Mouse (Mus musculus): ENCODE results near the gene 4930452B06Rik. TPM values are rescaled to one million over a fixed set of nuclear protein-coding genes. Genes with fewer than 3 reads are reported as not detected.

Gene 4930452B06Rik
- total and polyA plus RNA-seq, 3 experiments = not detected

DNA sequence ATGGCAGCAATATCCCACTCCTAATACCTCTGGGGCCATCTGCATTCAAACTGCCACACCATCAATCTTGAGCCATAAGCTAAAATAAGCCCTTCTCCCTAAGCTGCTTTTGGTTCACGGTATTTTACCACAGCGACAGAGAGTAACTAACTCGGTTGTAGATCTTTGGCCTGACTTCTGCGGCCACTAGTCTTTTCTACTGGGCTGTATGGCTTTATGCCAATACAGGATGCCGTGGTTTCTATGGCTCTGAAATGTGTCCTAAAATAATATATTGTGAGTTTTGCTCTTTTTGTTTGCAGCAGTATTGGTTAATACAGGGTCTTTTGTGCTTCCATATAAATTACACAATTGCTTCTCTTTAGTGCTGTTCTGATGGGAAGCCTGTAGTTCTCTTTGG is 37.6 kb downstream of the 4930452B06Rik start:
- no peak for DNase-seq (ENCODE audit: low read depth, low spot score)
- no peaks in the 10 kb centered on the region for H3K4me1 ChIP-seq (ENCODE audit: control insufficient read depth in 1 of 2, insufficient read depth in 2 of 2, low read length in 2 of 2)
- no peak overlapping the region for H3K27ac ChIP-seq (ENCODE audit: control insufficient read depth, low read depth, low read length)
- H3K36me3 ChIP-seq (ENCODE audit: control insufficient read depth in 1 of 2, insufficient read depth in 2 of 2, low read length in 2 of 2) = no peaks in the 10 kb centered on the region
- H3K79me2 ChIP-seq (ENCODE audit: control insufficient read depth, insufficient read depth, low read length, poor library complexity) = no peaks in the 10 kb centered on the region
- no peaks in the 10 kb centered on the region for H3K9me3 ChIP-seq (replicated peaks; ENCODE audit: insufficient read depth, low read length)
- TF ChIP-seq BHLHE40 (IDR thresholded peaks at IDR 0.05; ENCODE audit: borderline replicate concordance, low read depth, low read length) (no peak), MEF2A (IDR thresholded peaks at IDR 0.05; ENCODE audit: extremely low read depth, insufficient replicate concordance, low read depth, low read length, poor library complexity, severe bottlenecking) (no peak), GABPA (IDR thresholded peaks at IDR 0.05; ENCODE audit: low read depth, low read length) (no peak), TBP (IDR thresholded peaks at IDR 0.05; ENCODE audit: low read depth, low read length) (no peak)
- H3K4me3 ChIP-seq (ENCODE audit: control insufficient read depth in 1 of 2, insufficient read depth in 1 of 2, low read depth in 2 of 2, low read length in 2 of 2) = no peak overlapping the region
- no peak overlapping the region for H3K9ac ChIP-seq (ENCODE audit: control insufficient read depth, low read depth, low read length, poor library complexity, severe bottlenecking)
- no peaks in the 10 kb centered on the region for H3K27me3 ChIP-seq (ENCODE audit: control insufficient read depth in 1 of 2, insufficient read depth in 2 of 2, low read length in 2 of 2)

GRCm38 (mm10) chr14:8627481-8627880 is 38.6 kb downstream of the 4930452B06Rik start:
- TF ChIP-seq BHLHE40 (IDR thresholded peaks at IDR 0.05; ENCODE audit: borderline replicate concordance, low read depth, low read length) = no peak
- TF ChIP-seq GATA1 (IDR thresholded peaks at IDR 0.05; ENCODE audit: low read depth, low read length) = no peak
- TF ChIP-seq RAD21 (IDR thresholded peaks at IDR 0.05; ENCODE audit: low read depth, low read length) = no peak
- H3K4me3 ChIP-seq (ENCODE audit: control insufficient read depth in 1 of 2, insufficient read depth in 1 of 2, low read depth in 2 of 2, low read length in 2 of 2) = no peak overlapping the region
- H3K27me3 ChIP-seq (ENCODE audit: control insufficient read depth in 1 of 2, insufficient read depth in 2 of 2, low read length in 2 of 2) = no peaks in the 10 kb centered on the region

DNA sequence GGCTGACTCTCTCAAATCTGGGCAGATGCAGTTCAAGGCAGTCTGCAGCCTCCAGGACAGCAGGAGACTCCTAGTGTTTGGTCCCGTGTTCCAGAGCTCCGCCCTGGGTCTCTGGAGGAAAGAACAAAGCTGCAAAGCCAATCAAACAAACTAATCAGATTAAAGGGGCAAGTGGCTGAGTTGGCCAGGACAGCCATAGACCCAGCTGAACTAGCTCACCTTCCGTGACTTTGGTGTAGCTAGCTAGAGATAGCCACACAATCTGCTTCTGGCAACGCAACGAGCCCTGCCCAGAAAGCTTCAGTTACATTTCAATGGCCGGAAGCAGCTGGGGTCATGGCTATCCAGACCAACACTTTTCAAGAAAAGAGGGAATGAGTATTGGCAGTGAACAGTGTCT is 44.9 kb downstream of the 4930452B06Rik start:
- Histone ChIP-seq H3K36me3 (ENCODE audit: control insufficient read depth in 1 of 2, insufficient read depth in 2 of 2, low read length in 2 of 2) (no peaks in the 10 kb centered on the region), H3K9ac (ENCODE audit: control insufficient read depth, low read depth, low read length, poor library complexity, severe bottlenecking) (no peak overlapping the region), H3K27ac (ENCODE audit: control insufficient read depth, low read depth, low read length) (no peak overlapping the region), H3K4me3 (ENCODE audit: control insufficient read depth in 1 of 2, insufficient read depth in 1 of 2, low read depth in 2 of 2, low read length in 2 of 2) (no peak overlapping the region), H3K9me3 (replicated peaks; ENCODE audit: insufficient read depth, low read length) (no peaks in the 10 kb centered on the region), H3K79me2 (ENCODE audit: control insufficient read depth, insufficient read depth, low read length, poor library complexity) (no peaks in the 10 kb centered on the region), H3K4me1 (ENCODE audit: control insufficient read depth in 1 of 2, insufficient read depth in 2 of 2, low read length in 2 of 2) (no peaks in the 10 kb centered on the region), H3K27me3 (ENCODE audit: control insufficient read depth in 1 of 2, insufficient read depth in 2 of 2, low read length in 2 of 2) (no peaks in the 10 kb centered on the region)
- DNase-seq (ENCODE audit: low read depth, low spot score) = no peak
- no peak for TF ChIP-seq NRF1 (IDR thresholded peaks at IDR 0.05; ENCODE audit: insufficient read depth, low read depth, low read length, poor library complexity, severe bottlenecking)
- no peak for TF ChIP-seq ETS1 (IDR thresholded peaks at IDR 0.05; ENCODE audit: low read depth, low read length)
- no peak for TF ChIP-seq USF2 (IDR thresholded peaks at IDR 0.05; ENCODE audit: borderline replicate concordance in 1 of 2, insufficient read depth in 1 of 2, low read depth in 1 of 2, low read length in 2 of 2)
- no peak for TF ChIP-seq POLR2AphosphoS5 (IDR thresholded peaks at IDR 0.05; ENCODE audit: borderline replicate concordance, low read depth, low read length)
- no peak for TF ChIP-seq MAX (IDR thresholded peaks at IDR 0.05; ENCODE audit: low read length)
- no peak for TF ChIP-seq BHLHE40 (IDR thresholded peaks at IDR 0.05; ENCODE audit: borderline replicate concordance, low read depth, low read length)
- no peak for TF ChIP-seq EP300 (IDR thresholded peaks at IDR 0.05; ENCODE audit: low read depth in 1 of 2, low read length in 2 of 2)
- TF ChIP-seq MYC (IDR thresholded peaks at IDR 0.05; ENCODE audit: low read depth, low read length) = no peak

More at GRCm38 (mm10) chr14:8627481-8627880, 38.6 kb downstream of the 4930452B06Rik start:
- H3K9me3 ChIP-seq (replicated peaks; ENCODE audit: insufficient read depth, low read length) = no peaks in the 10 kb centered on the region
- no peaks in the 10 kb centered on the region for H3K4me1 ChIP-seq (ENCODE audit: control insufficient read depth in 1 of 2, insufficient read depth in 2 of 2, low read length in 2 of 2)
- no peak for DNase-seq (ENCODE audit: low read depth, low spot score)
- no peak overlapping the region for H3K9ac ChIP-seq (ENCODE audit: control insufficient read depth, low read depth, low read length, poor library complexity, severe bottlenecking)
- H3K36me3 ChIP-seq (ENCODE audit: control insufficient read depth in 1 of 2, insufficient read depth in 2 of 2, low read length in 2 of 2) = no peaks in the 10 kb centered on the region
- H3K27ac ChIP-seq (ENCODE audit: control insufficient read depth, low read depth, low read length) = no peak overlapping the region
- no peaks in the 10 kb centered on the region for H3K79me2 ChIP-seq (ENCODE audit: control insufficient read depth, insufficient read depth, low read length, poor library complexity)
